Mouse (Mus musculus): ENCODE measurements at regions not wholly inside any gene's neighbourhood (a gene's known extent, or its start where the extent isn't known, plus 50 kb on each side); places are given as distances from the start of the nearest gene placed in this dataset.
A peak's percentile ranks its signal among the peaks of the same experiment; 100 is the strongest.
"Not testable (repeated sequence)": the region's sequence is repeated elsewhere in the genome, so short reads cannot be mapped to it uniquely, and the experiment has no call there.

DNA sequence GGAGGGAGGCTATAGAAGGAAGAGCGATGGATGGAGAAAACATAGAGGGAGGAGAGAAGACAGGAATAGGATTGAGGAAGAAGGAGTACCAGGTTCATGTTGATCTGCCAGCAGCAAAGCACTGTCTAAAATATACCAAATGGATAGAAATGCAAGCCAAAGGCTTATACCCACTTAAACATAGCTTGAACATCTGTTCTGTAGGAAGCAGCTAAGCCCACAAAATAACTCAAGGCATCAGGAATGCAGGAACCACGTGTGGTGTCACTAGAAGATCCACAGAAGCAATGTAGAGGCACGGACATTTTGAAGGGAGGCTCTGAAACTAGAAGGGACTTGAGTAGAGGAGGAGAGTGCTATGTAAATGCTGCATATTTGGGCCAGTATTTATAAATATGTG lies 78.9 kb downstream of the Smgc start:
- no peak for DNase-seq

DNA sequence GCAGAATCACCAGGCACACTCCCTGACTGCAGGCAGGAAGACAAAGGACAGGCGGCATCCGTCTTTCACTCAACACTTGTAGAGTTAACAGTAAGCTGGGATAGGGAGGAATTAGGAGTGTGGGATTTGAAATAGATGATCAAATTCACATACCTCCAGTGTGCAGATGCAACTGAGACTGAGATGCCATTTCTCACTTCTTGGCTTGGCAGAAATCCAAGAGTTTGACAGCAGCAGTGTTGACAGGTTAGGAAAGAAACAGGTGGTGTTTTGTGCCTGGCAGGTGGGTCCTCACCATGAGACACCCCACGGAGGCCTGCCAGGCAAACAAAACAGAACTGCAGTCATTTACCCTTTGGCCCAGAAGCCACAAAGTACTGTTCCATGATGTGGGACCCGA lies 79.8 kb downstream of the Smgc start:
- no peak for DNase-seq

DNA sequence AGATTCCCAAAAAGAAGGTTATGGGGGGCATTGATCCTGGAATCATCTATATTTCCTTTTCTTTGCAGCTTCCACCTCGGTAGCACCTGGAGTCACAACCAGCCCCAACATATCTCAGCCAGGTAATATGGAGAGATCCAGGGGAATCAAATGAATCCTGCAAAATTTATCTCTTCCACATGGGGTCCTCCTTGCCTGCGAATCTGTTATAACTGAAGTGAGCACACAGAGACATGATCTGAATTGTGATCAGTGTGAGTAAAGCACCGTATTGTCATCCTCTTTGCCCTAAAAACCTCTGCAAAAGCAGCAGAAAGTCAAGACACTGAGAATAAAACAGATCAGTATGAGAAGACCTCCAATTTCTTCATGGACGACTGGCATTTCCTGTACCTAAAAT lies 86.5 kb downstream of the Smgc start:
- no peak for DNase-seq

DNA sequence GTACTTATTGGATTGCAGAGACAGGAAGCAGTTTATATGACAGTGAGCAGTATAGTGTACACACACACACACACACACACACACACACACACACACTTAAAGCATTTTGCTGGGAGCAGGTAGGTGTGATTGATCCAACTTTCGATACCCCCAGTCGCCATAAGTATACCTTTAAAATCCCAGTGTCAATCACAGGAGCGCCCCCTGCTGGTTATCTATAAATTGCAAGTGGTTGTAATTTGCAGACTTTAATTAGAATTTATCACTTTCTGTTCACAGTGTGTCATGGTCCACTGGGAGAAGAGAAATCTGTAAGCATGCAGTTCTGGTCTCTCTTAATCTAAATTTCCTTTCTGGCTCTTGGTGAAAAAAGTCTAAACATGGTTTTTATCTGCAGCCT lies 89.4 kb downstream of the Smgc start:
- DNase-seq: peak; percentile 4

DNA sequence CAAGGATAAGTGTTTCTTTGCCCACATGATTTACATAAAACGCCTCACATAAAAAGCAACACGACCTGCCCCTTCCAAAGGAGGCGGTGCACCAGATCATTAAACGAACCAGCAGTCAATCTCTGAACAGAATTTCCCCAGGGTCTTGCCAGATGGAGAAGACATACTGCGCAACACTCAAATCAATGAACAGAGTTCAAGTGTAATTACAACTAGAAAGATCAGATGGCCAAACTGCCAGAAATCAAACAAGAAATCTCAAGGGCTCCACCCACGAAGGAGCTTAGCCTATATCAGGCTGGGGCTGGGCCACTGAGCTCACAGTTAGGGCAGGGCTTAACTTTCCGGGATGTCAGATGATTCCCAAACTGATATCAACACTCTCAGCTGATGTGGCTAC lies 90.4 kb downstream of the Smgc start:
- DNase-seq: no peak

DNA sequence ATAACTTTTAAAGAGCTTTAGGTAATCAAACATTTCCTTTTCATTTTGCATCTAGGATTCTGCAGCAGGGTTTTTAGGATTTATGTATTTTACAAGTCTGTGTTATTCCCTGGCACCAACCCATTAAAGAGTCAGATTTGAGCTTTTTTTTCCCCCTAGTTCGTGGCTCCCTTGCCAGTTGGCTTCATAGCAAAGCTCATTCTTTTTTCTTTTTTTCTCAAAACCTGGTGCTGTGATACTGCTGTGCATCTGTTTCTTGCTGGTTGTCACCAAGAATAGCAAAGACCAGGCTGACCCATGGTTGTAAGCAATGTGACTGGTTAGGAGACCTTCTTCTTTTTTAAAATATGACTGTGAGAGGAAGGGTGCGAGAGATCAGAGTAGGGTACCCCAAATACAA lies 93.7 kb upstream of the Cntn1 start:
- DNase-seq: no peak

DNA sequence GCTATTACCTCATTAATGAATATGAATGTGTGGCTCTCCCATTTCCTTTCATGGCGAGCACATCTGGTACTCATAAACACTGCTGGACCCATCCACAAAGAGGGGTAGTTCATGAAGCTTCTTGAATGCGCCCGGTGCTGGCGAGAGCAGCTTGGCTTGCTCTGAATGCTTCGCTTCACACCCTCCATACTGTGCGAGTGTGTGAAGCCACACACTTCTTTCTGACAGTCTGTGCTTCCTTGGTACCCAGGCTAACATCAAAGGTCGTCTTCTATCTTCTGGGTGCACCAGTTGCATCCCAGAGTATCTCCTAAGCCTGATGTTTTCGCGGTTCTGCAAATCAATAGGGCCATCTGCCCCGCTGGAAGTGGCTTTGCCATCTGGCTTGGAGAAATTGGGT lies 85.8 kb upstream of the Cntn1 start:
- no peak for DNase-seq

DNA sequence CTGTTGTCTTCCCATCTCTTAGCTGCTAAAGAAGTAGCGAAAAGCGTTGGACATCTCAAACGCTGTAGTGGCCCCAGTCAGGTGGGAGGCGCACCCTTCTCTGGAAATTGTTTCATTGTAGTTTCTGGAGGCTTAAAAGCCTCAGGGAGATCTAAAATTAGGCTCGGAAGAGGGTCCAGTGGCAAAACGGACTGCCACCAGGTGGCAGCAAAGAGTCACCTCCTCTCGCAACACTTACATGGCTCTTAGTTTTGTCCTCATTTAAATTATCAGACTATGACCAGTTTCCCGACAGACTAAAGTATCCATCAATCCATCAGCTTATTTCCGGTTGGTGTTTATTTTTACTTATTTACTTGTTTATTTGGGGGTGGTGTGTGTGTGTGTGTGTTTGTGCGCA lies 81.6 kb upstream of the Cntn1 start:
- DNase-seq: peak; percentile 58

DNA sequence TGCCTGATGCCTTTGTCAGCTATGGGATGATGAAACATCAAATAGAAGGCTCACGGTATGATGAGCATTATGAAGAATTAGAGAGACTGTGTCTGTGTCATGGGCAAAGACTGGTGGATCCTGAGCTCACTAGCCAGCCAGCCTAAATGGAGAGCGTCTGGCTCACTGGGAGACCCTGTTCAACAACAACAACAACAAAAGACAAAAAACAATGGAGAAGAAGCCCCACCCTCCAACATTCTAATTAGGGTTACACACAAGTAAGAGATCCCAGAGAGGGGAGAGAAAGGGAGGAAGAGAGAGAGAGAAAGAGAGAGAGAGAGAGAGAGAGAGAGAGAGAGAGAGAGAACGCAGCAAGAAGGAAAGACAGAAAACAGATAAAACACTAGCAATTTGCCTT lies 79.6 kb upstream of the Cntn1 start:
- DNase-seq: no peak

DNA sequence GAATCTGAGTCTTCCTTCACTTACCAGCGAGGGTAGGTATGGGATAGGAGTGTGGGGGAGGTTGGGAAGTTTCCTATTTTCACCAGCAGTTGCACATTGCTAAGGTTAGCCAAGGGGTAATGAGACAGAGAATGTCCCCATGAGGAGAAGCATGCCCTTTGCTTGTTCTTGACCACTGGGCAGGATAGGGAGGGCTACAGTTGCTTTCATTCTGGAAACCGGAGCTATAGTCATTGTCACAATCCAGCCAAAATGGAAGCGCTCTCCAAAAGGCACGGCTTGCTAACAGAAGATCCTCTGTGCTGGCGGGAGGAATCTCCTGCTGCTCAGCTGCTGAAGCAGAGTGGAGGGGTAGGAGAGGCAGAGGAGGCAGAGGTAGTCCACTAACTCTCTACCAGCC lies 79.1 kb upstream of the Cntn1 start:
- no peak for DNase-seq

DNA sequence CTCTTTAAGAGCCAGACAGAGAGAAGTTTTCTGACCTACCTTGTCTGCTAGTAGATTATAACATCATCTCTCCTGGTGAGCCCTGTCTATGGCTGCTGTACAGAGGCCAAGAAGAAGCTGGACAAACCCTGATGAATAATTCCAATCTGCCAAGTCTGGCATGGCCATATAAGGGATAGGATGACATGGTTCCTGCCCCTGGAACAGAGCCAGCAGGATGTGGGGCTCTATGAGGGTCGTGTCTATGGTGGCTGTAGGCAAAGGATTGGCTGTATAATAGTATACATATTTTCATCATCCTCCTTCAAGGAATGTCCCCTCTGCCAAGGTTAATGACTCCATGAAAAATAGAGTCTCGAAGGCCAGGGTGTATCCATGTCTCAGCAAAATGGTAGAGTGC lies 75.4 kb upstream of the Cntn1 start:
- DNase-seq: no peak

DNA sequence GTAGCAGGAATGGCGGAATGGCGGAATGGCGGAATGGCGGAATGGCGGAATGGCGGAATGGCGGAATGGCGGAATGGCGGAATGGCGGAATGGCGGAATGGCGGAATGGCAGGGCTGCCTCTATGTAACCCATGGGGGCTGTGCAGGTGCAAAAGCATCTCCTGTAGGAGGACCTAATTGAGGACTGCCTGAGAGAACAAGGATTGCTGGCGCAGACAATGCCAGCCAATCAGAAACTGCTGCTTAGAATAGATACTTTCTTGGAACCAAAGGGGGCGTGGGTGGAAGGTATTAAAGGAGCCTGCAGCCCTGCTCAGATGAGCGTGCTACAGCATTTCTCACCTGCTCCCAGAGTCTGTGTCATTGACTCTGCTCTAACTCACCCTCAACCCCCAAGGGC lies 67.8 kb upstream of the Cntn1 start:
- not testable (repeated sequence) for DNase-seq

DNA sequence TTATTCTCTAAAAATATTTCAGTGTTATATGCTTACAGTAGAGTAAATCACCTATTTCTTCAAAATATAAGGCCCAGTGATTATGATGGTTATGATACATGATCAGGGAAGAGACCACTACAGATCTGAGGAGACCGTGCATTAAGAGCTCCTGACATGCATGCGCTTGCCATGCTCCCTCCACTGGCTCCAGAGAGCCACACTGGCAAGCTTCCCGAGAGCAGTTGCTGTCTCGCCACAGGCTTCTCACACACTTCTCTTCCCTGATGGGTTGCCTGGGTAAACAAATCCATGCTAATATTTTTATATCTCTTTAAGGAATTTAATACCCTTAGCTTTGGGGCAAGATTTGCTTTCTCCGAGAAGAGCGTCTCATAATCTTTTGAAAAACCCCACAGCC lies 50.9 kb upstream of the Cntn1 start:
- no peak for DNase-seq

Data from lung, postnatal 10 days (tissue).